Mouse (Mus musculus): ENCODE measurements at regions not wholly inside any gene's neighbourhood (a gene's known extent, or its start where the extent isn't known, plus 50 kb on each side); places are given as distances from the start of the nearest gene placed in this dataset.

- intact Hi-C loops (cut with DNase I): no loop called here
- DNase-seq: no peak
- 87% methylated on average over 6 of the region's 6 CpGs for WGBS
- no peaks in the 10 kb centered on the region for H3K4me1 ChIP-seq (ENCODE audit: control insufficient read depth, insufficient read depth, low read length)
- no peaks in the 10 kb centered on the region for H3K79me2 ChIP-seq (replicated peaks; ENCODE audit: control insufficient read depth, insufficient read depth, low read length)
- no peaks in the 10 kb centered on the region for H3K27me3 ChIP-seq (ENCODE audit: control insufficient read depth, insufficient read depth, low read length)
- TF ChIP-seq EP300 (IDR thresholded peaks at IDR 0.05; ENCODE audit: insufficient read depth, low read depth, low read length) (no peak), POLR2A (IDR thresholded peaks at IDR 0.05; ENCODE audit: insufficient read depth, low read depth, low read length) (no peak), CTCF (IDR thresholded peaks at IDR 0.05) (no peak)
- H3K36me3 ChIP-seq (ENCODE audit: control insufficient read depth, insufficient read depth, low read length): no peaks in the 10 kb centered on the region
- no peak overlapping the region for H3K4me3 ChIP-seq
- H3K9ac ChIP-seq (ENCODE audit: low read depth, low read length): no peak overlapping the region
- H3K27ac ChIP-seq: no peak overlapping the region
Observed at GRCm38 (mm10) chr7:39773291-39773690, 255.7 kb downstream of the Zfp619 start.

GRCm38 (mm10) chr7:39789321-39789720 is 271.8 kb downstream of the Zfp619 start:
- 51% methylated on average over 4 of the region's 4 CpGs for WGBS

GRCm38 (mm10) chr7:39789880-39790279 is 272.3 kb downstream of the Zfp619 start:
- Histone ChIP-seq H3K9ac (ENCODE audit: low read depth, low read length) (no peak overlapping the region), H3K79me2 (replicated peaks; ENCODE audit: control insufficient read depth, insufficient read depth, low read length) (no peaks in the 10 kb centered on the region), H3K4me1 (ENCODE audit: control insufficient read depth, insufficient read depth, low read length) (no peaks in the 10 kb centered on the region), H3K27ac (no peak overlapping the region), H3K4me3 (no peak overlapping the region), H3K36me3 (ENCODE audit: control insufficient read depth, insufficient read depth, low read length) (no peaks in the 10 kb centered on the region), H3K27me3 (ENCODE audit: control insufficient read depth, insufficient read depth, low read length) (no peaks in the 10 kb centered on the region)
- 77% methylated on average over 4 of the region's 4 CpGs for WGBS
- TF ChIP-seq POLR2A (IDR thresholded peaks at IDR 0.05; ENCODE audit: insufficient read depth, low read depth, low read length) (no peak), CTCF (IDR thresholded peaks at IDR 0.05) (no peak), EP300 (IDR thresholded peaks at IDR 0.05; ENCODE audit: insufficient read depth, low read depth, low read length) (no peak)
- intact Hi-C loops (cut with DNase I): no loop called here
- DNase-seq: no peak

More at GRCm38 (mm10) chr7:39789321-39789720, 271.8 kb downstream of the Zfp619 start:
- H3K4me3 ChIP-seq: no peak overlapping the region
- intact Hi-C loops (cut with DNase I): no loop called here
- no peaks in the 10 kb centered on the region for H3K79me2 ChIP-seq (replicated peaks; ENCODE audit: control insufficient read depth, insufficient read depth, low read length)
- DNase-seq: no peak
- H3K36me3 ChIP-seq (ENCODE audit: control insufficient read depth, insufficient read depth, low read length): no peaks in the 10 kb centered on the region
- H3K27me3 ChIP-seq (ENCODE audit: control insufficient read depth, insufficient read depth, low read length): no peaks in the 10 kb centered on the region
- H3K27ac ChIP-seq: no peak overlapping the region
- no peak overlapping the region for H3K9ac ChIP-seq (ENCODE audit: low read depth, low read length)
- no peak for TF ChIP-seq CTCF (IDR thresholded peaks at IDR 0.05)
- TF ChIP-seq POLR2A (IDR thresholded peaks at IDR 0.05; ENCODE audit: insufficient read depth, low read depth, low read length): no peak
- TF ChIP-seq EP300 (IDR thresholded peaks at IDR 0.05; ENCODE audit: insufficient read depth, low read depth, low read length): no peak
- no peaks in the 10 kb centered on the region for H3K4me1 ChIP-seq (ENCODE audit: control insufficient read depth, insufficient read depth, low read length)

GRCm38 (mm10) chr7:39794751-39795150 is 277.2 kb downstream of the Zfp619 start:
- WGBS: 69% methylated on average over 3 of the region's 3 CpGs
- TF ChIP-seq EP300 (IDR thresholded peaks at IDR 0.05; ENCODE audit: insufficient read depth, low read depth, low read length): no peak
- no peak for DNase-seq
- Histone ChIP-seq H3K9ac (ENCODE audit: low read depth, low read length) (no peak overlapping the region), H3K79me2 (replicated peaks; ENCODE audit: control insufficient read depth, insufficient read depth, low read length) (no peaks in the 10 kb centered on the region), H3K4me3 (no peak overlapping the region), H3K27me3 (ENCODE audit: control insufficient read depth, insufficient read depth, low read length) (no peaks in the 10 kb centered on the region), H3K36me3 (ENCODE audit: control insufficient read depth, insufficient read depth, low read length) (no peaks in the 10 kb centered on the region), H3K27ac (no peak overlapping the region), H3K4me1 (ENCODE audit: control insufficient read depth, insufficient read depth, low read length) (no peaks in the 10 kb centered on the region)
- intact Hi-C loops (cut with DNase I): no loop called here

- H3K79me2 ChIP-seq (replicated peaks; ENCODE audit: control insufficient read depth, insufficient read depth, low read length): no peaks in the 10 kb centered on the region
- H3K27ac ChIP-seq: no peak overlapping the region
- no peaks in the 10 kb centered on the region for H3K4me1 ChIP-seq (ENCODE audit: control insufficient read depth, insufficient read depth, low read length)
- TF ChIP-seq CTCF (IDR thresholded peaks at IDR 0.05) (no peak), EP300 (IDR thresholded peaks at IDR 0.05; ENCODE audit: insufficient read depth, low read depth, low read length) (no peak), POLR2A (IDR thresholded peaks at IDR 0.05; ENCODE audit: insufficient read depth, low read depth, low read length) (no peak)
- no peaks in the 10 kb centered on the region for H3K27me3 ChIP-seq (ENCODE audit: control insufficient read depth, insufficient read depth, low read length)
- no peaks in the 10 kb centered on the region for H3K36me3 ChIP-seq (ENCODE audit: control insufficient read depth, insufficient read depth, low read length)
- no peak overlapping the region for H3K4me3 ChIP-seq
- 54% methylated on average over 3 of the region's 3 CpGs for WGBS
- H3K9ac ChIP-seq (ENCODE audit: low read depth, low read length): no peak overlapping the region
- DNase-seq: no peak
- intact Hi-C loops (cut with DNase I): no loop called here
Observed at GRCm38 (mm10) chr7:39804276-39804675, 286.7 kb downstream of the Zfp619 start.

GRCm38 (mm10) chr7:39818036-39818435 is 300.5 kb downstream of the Zfp619 start:
- Histone ChIP-seq H3K4me3 (no peak overlapping the region), H3K4me1 (ENCODE audit: control insufficient read depth, insufficient read depth, low read length) (no peaks in the 10 kb centered on the region), H3K27ac (no peak overlapping the region), H3K36me3 (ENCODE audit: control insufficient read depth, insufficient read depth, low read length) (no peaks in the 10 kb centered on the region), H3K9ac (ENCODE audit: low read depth, low read length) (no peak overlapping the region), H3K27me3 (ENCODE audit: control insufficient read depth, insufficient read depth, low read length) (no peaks in the 10 kb centered on the region), H3K79me2 (replicated peaks; ENCODE audit: control insufficient read depth, insufficient read depth, low read length) (no peaks in the 10 kb centered on the region)
- DNase-seq: no peak
- no peak for TF ChIP-seq POLR2A (IDR thresholded peaks at IDR 0.05; ENCODE audit: insufficient read depth, low read depth, low read length)
- no peak for TF ChIP-seq CTCF (IDR thresholded peaks at IDR 0.05)
- no peak for TF ChIP-seq EP300 (IDR thresholded peaks at IDR 0.05; ENCODE audit: insufficient read depth, low read depth, low read length)
- 58% methylated on average over 3 of the region's 3 CpGs for WGBS
- intact Hi-C loops (cut with DNase I): no loop called here

Measured in heart, adult 2 months (tissue).